Comparison of ENCODE assay signal across 18 mouse cellular contexts in the genomic region with DNA sequence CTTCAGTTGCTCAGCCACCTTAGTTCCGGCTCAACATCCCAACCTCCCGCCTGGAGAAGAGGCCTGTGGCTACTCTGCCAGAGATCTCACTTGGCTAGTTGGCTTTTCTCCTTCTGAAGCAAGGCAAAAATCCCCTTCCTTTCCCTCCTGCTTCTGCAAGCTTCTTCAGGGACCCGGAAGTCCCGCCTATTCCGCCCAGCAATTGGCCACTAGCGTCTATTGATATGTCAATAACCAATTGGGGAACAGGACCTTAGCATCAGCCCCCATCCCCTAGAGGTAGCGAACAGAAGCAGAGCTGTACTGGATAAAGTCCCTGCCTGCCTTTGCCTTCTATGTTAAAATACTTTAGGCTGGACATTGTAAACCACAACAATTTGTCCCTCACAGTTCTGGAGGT.
DNase-seq lines count a peak whose midpoint lies in the region; TF ChIP-seq lines count a peak whose summit lies in the region.
"Had no signal": no experiment of that assay in that cellular context is flagged by ENCODE, and none has a peak within 500 bp of the region (broad histone marks: within the 10 kb centered on the region; RNA-seq: fewer than 3 reads in every experiment).

No protein-coding gene starts in this region.

- H3K9ac ChIP-seq in heart, adult 2 months (ENCODE audit: low read depth, low read length): no peak overlapping the region
- H3K9ac ChIP-seq: embryonic facial prominence, embryonic 15.5 days; forebrain, embryonic 12.5 days; limb, embryonic 13.5 days; liver, embryonic 14.5 days; neural tube, embryonic 15.5 days had no signal

- H3K9me3 ChIP-seq in E14TG2a.4 (ENCODE audit: low read length): no peaks in the 10 kb centered on the region
- H3K9me3 ChIP-seq: embryonic facial prominence, embryonic 15.5 days; forebrain, embryonic 12.5 days; limb, embryonic 13.5 days; neural tube, embryonic 15.5 days had no signal

- no peak overlapping the region for H3K27ac ChIP-seq in heart, adult 2 months
- H3K27ac ChIP-seq: embryonic facial prominence, embryonic 15.5 days; forebrain, embryonic 12.5 days; limb, embryonic 13.5 days; liver, embryonic 14.5 days; neural tube, embryonic 15.5 days had no signal

- TF ChIP-seq POLR2A in heart, adult 2 months (IDR thresholded peaks at IDR 0.05; ENCODE audit: insufficient read depth, low read depth, low read length): no peak

- intact Hi-C loops in left cerebral cortex, postnatal 4 days (cut with DNase I): no loop called here
- intact Hi-C loops in heart, adult 2 months (cut with DNase I): no loop called here

- no peaks in the 10 kb centered on the region for H3K79me2 ChIP-seq in heart, adult 2 months (replicated peaks; ENCODE audit: control insufficient read depth, insufficient read depth, low read length)

- 74% methylated on average over 7 of the region's 7 CpGs for WGBS in heart, adult 2 months

- TF ChIP-seq EP300 in heart, adult 2 months (IDR thresholded peaks at IDR 0.05; ENCODE audit: insufficient read depth, low read depth, low read length): no peak

- DNase-seq in left cerebral cortex, postnatal 4 days: peak; percentile 12
- no peak for DNase-seq in left cerebral cortex, adult 9 months (ENCODE audit: low spot score in 2 of 2)
- peak; percentile 86 for DNase-seq in MN1 (ENCODE audit: low spot score)
- peak; percentile 14 for DNase-seq in embryo, embryonic 9.5 days (ENCODE audit: extremely low spot score)
- no peak for DNase-seq in urinary bladder, postnatal 25 days (ENCODE audit: low spot score)
- no peak for DNase-seq in heart, adult 2 months
- DNase-seq in urinary bladder, adult 18-20 months (ENCODE audit: low spot score in 2 of 2): no peak
- DNase-seq: cerebellum, postnatal 36 days; gastrocnemius, postnatal 25 days; kidney, adult 2 months; kidney, postnatal 25 days; lung, postnatal 10 days had no signal

- peak overlapping the region; percentile 72 for H3K4me3 ChIP-seq in E14TG2a.4 (replicated peaks; ENCODE audit: low read length)
- H3K4me3 ChIP-seq in heart, adult 2 months: no peak overlapping the region
- H3K4me3 ChIP-seq: embryonic facial prominence, embryonic 15.5 days; forebrain, embryonic 12.5 days; limb, embryonic 13.5 days; neural tube, embryonic 15.5 days had no signal

- H3K27me3 ChIP-seq in E14TG2a.4 (ENCODE audit: insufficient read depth, low read length): no peaks in the 10 kb centered on the region
- H3K27me3 ChIP-seq in heart, adult 2 months (ENCODE audit: control insufficient read depth, insufficient read depth, low read length): no peaks in the 10 kb centered on the region
- H3K27me3 ChIP-seq: embryonic facial prominence, embryonic 15.5 days; forebrain, embryonic 12.5 days; limb, embryonic 13.5 days; neural tube, embryonic 15.5 days had no signal

- TF ChIP-seq CTCF in E14TG2a.4 (conservative IDR thresholded peaks at IDR 0.05; ENCODE audit: low read length): 0 out of 2 replicates have a peak, but pooled peaks have one; percentile 8
- TF ChIP-seq CTCF in heart, adult 2 months (IDR thresholded peaks at IDR 0.05): no peak

- H3K36me3 ChIP-seq in E14TG2a.4 (ENCODE audit: insufficient read depth, low read length): no peaks in the 10 kb centered on the region
- H3K36me3 ChIP-seq in heart, adult 2 months (ENCODE audit: control insufficient read depth, insufficient read depth, low read length): no peaks in the 10 kb centered on the region
- H3K36me3 ChIP-seq: embryonic facial prominence, embryonic 15.5 days; forebrain, embryonic 12.5 days; limb, embryonic 13.5 days; neural tube, embryonic 15.5 days had no signal

- no peaks in the 10 kb centered on the region for H3K4me1 ChIP-seq in E14TG2a.4 (replicated peaks; ENCODE audit: low read depth, low read length)
- no peaks in the 10 kb centered on the region; the same call in 1 of the 2 replicates for H3K4me1 ChIP-seq in heart, adult 2 months (ENCODE audit: control insufficient read depth, insufficient read depth, low read length)
- H3K4me1 ChIP-seq: embryonic facial prominence, embryonic 15.5 days; limb, embryonic 13.5 days had no signal

Comparison
In these comparisons a context has a peak if more than half of its experiments do, and no peak if none do; other contexts are left out.
1. DNase-seq: peak in left cerebral cortex, postnatal 4 days (single experiment), MN1 (single experiment) and embryo, embryonic 9.5 days (single experiment); none in left cerebral cortex, adult 9 months (0 of 2), urinary bladder, postnatal 25 days (single experiment), heart, adult 2 months (0 of 2) and urinary bladder, adult 18-20 months (0 of 2).